Mouse (Mus musculus) Patski (cell line): ENCODE measurements around the gene Pi4kb. TPM values are rescaled to one million over a fixed set of nuclear protein-coding genes. Genes with fewer than 3 reads are reported as not detected.
"Not testable (repeated sequence)": the region's sequence is repeated elsewhere in the genome, so short reads cannot be mapped to it uniquely, and the experiment has no call there.

Experiments used
- ATAC-seq: fragments of 100-300 bp; one replicate; pipeline ENCODE4 v1.8.0; 2021
- CTCF ChIA-PET: fragments of 350-600 bp; sonication (Branson Sonifier 250); formaldehyde crosslinking; loops from one replicate; lab custom pipeline; 2022; ENCODE audit warnings: inconsistent platforms; lab: Charles Lee
- POLR2A ChIA-PET: fragments of 350-600 bp; sonication (Branson Sonifier 250); formaldehyde crosslinking; loops from one replicate; lab custom pipeline; 2022; ENCODE audit warnings: antibody characterized with exemption, inconsistent platforms; lab: Charles Lee
- DNase-seq: peaks from one replicate; pipeline ENCODE4 v3.0.0-alpha.2; 2011; ENCODE audit warnings: low read depth, low spot score
- H3K27me3 ChIP-seq: fragments of 371-371 bp; one replicate; pipeline ENCODE4 v1.5.1; 2021
- CTCF ChIP-seq: fragments of 100-300 bp; IDR thresholded peaks from one replicate; pipeline ENCODE4 v1.5.1; 2021
- in situ Hi-C: fragments of 300-500 bp; cut with MboI; formaldehyde crosslinking; loops from 3 replicates; pipeline ENCODE4 v1.11.1; 2018; ENCODE audit warnings: low pct_unique_long_range_greater_than_20kb, mixed read lengths
- polyA plus RNA-seq: library from polyadenylated mRNA; unstranded; gene quantifications from one replicate; pipeline ENCODE4 v1.2.3, GENCODE M21; 2021

The Pi4kb gene
- polyA plus RNA-seq, 1 experiment from 2014 or later = 85.2 TPM

DNA sequence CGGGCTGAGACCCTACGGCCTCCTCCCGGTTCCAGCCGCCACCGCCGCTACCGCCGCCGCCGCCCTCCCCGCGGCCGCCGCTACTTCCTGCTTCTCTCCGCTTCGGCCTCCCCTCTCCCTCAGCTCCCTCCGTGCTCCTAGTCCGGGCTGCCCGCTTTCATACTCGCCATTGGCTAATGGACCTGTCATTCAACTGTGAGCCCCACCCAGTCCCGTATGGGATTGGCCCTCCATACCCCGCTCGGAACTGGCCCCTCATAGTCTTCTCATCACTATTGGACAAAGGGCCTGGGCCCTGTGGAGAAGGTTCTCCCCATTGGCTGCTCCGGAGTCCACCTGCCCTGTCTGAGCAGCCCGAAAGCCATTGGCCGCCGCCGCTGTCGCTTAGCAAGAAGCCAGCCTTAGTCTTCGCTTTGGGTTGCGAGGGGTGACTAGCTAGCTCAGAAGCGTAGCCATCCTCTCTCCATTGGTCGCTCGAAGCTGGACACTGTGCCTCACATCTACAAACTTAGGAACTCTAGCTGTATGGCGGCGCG is 40.9 kb downstream of the Pi4kb start, which contains the start of gene Zfp687:
Gene Zfp687 (minus strand): TSS at position 112 of the 536 bp plus-strand sequence.
- no peaks in the 10 kb centered on the region for H3K27me3 ChIP-seq
- ChIA-PET CTCF (interaction anchor here (1.2 to 1.7 kb wide), 6 partner anchors 11 to 96 kb away, joined by 3 to 10 read pairs (median 6); partner anchors contain the start of gene Vps72), POLR2A (interaction anchor here (1.0 to 5.0 kb wide), 4 partner anchors 12 to 41 kb away, joined by 3 to 21 read pairs (median 4); partner anchors contain the start of genes Pi4kb and Psmd4)
- TF ChIP-seq CTCF = no peak
- peak; percentile 97 for ATAC-seq
- in situ Hi-C loops = no loop called here
- peak; percentile 100 for DNase-seq

DNA sequence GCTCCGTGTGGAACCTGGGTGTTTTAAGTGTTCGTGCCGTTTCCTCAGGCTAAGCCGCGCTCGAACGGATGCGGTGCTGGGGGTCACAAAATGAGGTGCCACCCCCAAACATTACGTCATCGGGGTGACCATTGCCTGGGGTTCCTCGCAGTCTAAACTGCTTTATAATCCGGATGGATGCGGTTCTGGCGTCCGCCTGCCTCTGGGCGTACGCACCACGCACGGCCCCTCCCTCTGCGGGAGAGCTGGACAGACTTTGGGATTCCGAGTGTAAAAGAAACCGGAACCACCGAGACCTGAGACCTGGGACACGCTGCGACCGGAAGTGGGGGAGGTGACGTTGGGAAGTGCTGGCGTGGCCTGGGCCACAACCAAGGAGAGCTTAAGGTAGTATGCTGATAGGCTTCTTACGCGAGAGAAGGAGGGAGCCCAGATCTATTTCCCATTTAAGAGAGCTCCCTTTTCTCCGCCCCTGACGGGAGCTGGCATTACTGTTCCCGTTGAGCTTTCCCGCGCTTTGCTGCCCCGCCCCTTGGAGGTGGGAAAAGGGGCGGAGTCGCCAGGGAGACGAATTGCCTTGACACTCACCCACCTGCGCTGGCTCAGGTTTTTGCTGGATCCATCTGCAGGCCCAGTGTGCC is 41.5 kb downstream of the Pi4kb start:
- ChIA-PET POLR2A (interaction anchor here (0.6 to 5.0 kb wide), 7 partner anchors 13 to 104 kb away, joined by 3 to 21 read pairs (median 3); partner anchors contain the start of genes Pi4kb and Psmd4), CTCF (interaction anchor here (0.9 to 1.7 kb wide), 6 partner anchors 11 to 68 kb away, joined by 4 to 10 read pairs (median 6); no protein-coding TSS in a partner anchor)
- in situ Hi-C loops = no loop called here
- DNase-seq (peak; percentile 96), ATAC-seq (peak; percentile 74)
- TF ChIP-seq CTCF = no peak
- no peaks in the 10 kb centered on the region for H3K27me3 ChIP-seq

DNA sequence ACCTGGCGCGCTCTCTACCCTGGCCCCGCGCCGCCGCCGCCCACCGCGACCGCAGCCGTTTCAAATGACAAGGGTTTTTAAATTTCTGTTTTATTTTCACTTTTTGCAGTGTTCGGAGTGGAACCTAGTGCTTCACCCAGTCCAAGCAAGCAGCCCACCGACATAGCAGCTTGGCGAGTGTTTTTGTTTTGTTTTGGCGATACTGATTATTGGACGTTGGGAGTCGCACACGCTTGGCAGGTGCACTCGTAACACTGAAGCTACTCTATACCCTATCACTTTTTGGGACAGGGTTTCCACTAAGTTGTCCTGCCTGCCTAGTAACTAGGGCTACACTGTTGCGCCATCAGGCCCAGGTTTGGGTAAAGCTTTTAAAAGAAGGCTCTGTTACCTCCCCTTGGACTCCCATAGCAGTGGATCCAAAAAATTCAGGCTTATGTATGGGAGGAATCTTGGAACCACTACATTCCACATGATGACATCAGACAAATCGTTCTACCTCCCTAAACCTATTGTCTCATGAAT is 42.1 kb downstream of the Pi4kb start:
- no peaks in the 10 kb centered on the region for H3K27me3 ChIP-seq
- in situ Hi-C loops = no loop called here
- TF ChIP-seq CTCF = no peak
- CTCF ChIA-PET = interaction anchor here (0.9 to 1.7 kb wide), 8 partner anchors 10 to 136 kb away, joined by 3 to 10 read pairs (median 4); no protein-coding TSS in a partner anchor
- DNase-seq (no peak), ATAC-seq (no peak)
- POLR2A ChIA-PET = interaction anchor here (0.6 to 5.0 kb wide), 5 partner anchors 13 to 103 kb away, joined by 3 to 21 read pairs (median 3); no protein-coding TSS in a partner anchor

DNA sequence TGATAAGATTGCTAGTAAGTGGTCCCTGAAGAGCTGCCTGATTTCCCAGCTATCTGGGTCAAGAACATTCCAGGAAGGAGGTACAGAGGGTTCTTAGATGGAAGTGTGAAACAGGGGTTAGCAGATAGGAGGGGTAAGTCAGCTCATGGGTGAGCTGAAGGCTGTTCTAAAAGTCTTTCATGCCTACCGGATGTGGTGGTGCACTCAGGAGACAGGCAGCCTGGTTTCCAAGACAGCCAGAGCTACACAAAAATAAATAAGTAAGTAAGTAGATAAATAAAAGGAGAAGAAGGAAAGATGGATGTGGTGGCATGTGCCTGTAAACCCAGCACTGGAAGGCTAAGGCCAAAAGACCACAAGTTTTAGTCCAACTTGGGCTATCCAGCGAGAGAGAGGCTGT is 44.2 kb downstream of the Pi4kb start:
- in situ Hi-C loops = no loop called here
- CTCF ChIA-PET = interaction anchor here (0.9 to 1.7 kb wide), 5 partner anchors 9 to 116 kb away, joined by 3 to 7 read pairs (median 4); no protein-coding TSS in a partner anchor
- ATAC-seq = no peak

DNA sequence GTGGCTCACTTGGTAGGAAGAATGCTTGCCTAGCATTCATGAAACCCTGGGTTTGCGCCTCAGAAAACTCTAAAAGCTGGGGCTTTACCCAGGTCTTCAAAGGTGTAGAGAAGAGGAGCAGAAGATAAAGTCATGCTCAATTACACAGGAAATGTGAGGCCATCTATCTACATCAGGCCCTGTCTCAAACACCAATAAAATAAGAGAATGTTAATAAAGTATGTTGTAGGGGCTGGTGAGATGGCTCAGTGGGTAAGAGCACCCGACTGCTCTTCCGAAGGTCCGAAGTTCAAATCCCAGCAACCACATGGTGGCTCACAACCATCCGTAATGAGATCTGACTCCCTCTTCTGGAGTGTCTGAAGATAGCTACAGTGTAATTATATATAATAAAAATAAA is 46.4 kb downstream of the Pi4kb start:
- H3K27me3 ChIP-seq, POLR2A ChIA-PET, in situ Hi-C loops, DNase-seq, ATAC-seq, CTCF ChIA-PET: not testable (repeated sequence)

More for the DNA sequence above, 44.2 kb downstream of the Pi4kb start:
- no peak for TF ChIP-seq CTCF
- POLR2A ChIA-PET = interaction anchor here (1.3 to 1.8 kb wide), 4 partner anchors 8 to 24 kb away, joined by 3 to 5 read pairs (median 4); partner anchors contain the start of gene Psmd4
- DNase-seq = no peak
- H3K27me3 ChIP-seq = no peaks in the 10 kb centered on the region

DNA sequence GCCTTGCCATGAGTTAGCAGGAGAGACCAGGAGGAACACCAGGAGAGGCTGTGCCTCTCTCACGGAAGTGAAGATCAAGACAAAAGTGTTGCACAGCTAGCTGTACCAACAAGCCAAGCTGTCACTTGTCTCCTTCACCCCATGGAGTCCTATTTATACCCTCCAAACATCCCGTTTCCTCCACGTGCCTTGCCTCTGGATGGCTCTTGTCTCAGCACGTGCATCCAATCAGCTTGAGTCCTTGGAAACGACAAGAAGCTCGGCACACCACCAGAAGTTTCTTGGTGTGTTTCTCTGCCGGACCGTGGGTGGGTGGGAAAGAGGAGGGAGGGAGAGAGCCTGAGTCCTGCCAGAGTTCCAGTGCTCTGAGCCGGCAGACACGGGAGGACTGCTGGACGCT is 50.0 kb downstream of the Pi4kb start:
- ChIA-PET CTCF (interaction anchor here (1.2 to 1.4 kb wide), 2 partner anchors 10 to 28 kb away, joined by 3 read pairs; no protein-coding TSS in a partner anchor), POLR2A (interaction anchor here (1.0 kb wide), 1 partner anchor 29 kb away, joined by 4 read pairs; no protein-coding TSS in a partner anchor)
- H3K27me3 ChIP-seq = no peaks in the 10 kb centered on the region
- TF ChIP-seq CTCF = no peak
- DNase-seq = no peak
- in situ Hi-C loops = no loop called here
- no peak for ATAC-seq

DNA sequence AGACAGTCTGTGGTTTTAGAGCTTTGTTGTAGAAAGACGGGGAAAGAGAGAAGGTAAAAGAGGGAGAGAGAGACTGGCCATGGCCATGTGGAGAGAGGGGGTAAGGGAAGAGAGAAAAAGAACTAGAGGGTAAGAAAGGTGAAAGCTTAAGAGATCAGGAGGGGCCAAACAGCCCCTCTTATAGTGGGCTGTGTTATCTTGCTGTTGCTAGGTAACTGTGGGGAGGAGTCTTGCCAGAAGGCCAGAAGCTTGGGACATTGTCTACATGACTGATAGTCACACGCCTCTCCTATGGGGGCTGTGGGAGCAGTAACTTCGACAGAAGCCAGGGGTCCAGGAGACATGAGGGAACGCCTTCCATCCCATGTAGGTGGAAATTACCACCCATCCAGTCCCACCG is 50.7 kb downstream of the Pi4kb start:
- ChIA-PET POLR2A (interaction anchor here (0.6 to 1.0 kb wide), 2 partner anchors 29 to 112 kb away, joined by 4 to 5 read pairs; no protein-coding TSS in a partner anchor), CTCF (interaction anchor here (1.2 to 1.4 kb wide), 2 partner anchors 11 to 27 kb away, joined by 3 read pairs; no protein-coding TSS in a partner anchor)
- no peak for DNase-seq
- no peaks in the 10 kb centered on the region for H3K27me3 ChIP-seq
- no peak for ATAC-seq
- TF ChIP-seq CTCF = no peak
- in situ Hi-C loops = no loop called here

DNA sequence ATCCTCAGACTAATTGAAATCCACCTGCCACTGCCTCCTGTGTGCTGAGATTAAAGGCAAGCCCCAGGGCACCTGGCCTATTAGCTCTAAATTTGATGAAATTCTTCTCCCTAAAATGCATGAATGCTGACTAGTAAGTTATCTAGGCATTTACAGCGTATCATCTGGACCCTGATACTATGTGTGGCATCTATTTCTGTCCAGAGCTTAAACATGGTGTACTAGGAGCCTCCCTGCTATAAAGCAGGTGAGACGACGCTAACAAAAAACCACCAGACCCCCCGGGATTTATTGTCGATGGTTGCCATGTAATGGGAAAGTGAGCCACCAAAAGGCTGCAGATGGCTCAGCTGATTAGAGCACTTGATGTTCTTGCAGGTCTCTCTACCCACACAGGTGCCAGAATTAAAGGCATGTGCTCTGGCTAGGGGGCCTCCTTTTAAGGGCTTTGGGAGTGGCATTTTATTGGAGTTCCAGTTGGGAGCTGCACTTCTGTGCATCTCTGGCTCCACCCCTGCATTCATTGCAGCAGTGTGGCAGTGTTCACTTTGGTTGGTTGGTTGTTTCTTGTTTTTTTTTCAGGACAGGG is 52.6 kb downstream of the Pi4kb start:
- CTCF ChIA-PET = interaction anchor here (1.0 to 4.9 kb wide), 7 partner anchors 8 to 79 kb away, joined by 3 to 30 read pairs (median 5); partner anchors contain the start of genes Psmd4 and Zfp687
- DNase-seq = no peak
- no peak for TF ChIP-seq CTCF
- POLR2A ChIA-PET = interaction anchor here (0.9 to 1.3 kb wide), 2 partner anchors 9 to 11 kb away, joined by 3 to 4 read pairs; no protein-coding TSS in a partner anchor
- in situ Hi-C loops = no loop called here
- no peaks in the 10 kb centered on the region for H3K27me3 ChIP-seq
- ATAC-seq = no peak

DNA sequence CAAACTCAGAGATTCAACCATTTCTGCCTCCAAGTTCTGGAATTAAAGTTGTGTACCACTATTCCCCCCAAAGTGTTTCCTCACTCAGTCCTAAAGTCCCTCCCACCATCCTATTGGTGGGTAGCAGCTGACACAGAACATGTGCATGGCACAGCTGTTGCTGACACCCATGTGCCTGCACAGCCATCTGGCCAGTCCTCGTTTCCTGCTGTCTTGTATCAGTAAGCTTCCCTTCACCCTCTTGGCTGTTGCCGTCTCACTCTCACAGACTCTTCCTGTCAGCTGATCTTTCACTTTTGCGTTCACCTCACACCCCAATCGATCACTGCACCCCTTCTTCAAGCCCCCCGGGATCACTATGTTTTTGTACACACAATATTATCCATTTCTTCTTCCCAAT is 53.2 kb downstream of the Pi4kb start:
- no peak for DNase-seq
- in situ Hi-C loops = no loop called here
- CTCF ChIA-PET = interaction anchor here (1.7 to 4.9 kb wide), 6 partner anchors 9 to 80 kb away, joined by 3 to 30 read pairs (median 7); partner anchors contain the start of genes Psmd4 and Zfp687
- ATAC-seq = no peak
- no peak for TF ChIP-seq CTCF
- no peaks in the 10 kb centered on the region for H3K27me3 ChIP-seq
- POLR2A ChIA-PET = interaction anchor here (1.3 to 1.4 kb wide), 2 partner anchors 10 to 11 kb away, joined by 3 to 4 read pairs; no protein-coding TSS in a partner anchor
